ENCODE assay signal across 9 mouse cellular contexts in the genomic region with DNA sequence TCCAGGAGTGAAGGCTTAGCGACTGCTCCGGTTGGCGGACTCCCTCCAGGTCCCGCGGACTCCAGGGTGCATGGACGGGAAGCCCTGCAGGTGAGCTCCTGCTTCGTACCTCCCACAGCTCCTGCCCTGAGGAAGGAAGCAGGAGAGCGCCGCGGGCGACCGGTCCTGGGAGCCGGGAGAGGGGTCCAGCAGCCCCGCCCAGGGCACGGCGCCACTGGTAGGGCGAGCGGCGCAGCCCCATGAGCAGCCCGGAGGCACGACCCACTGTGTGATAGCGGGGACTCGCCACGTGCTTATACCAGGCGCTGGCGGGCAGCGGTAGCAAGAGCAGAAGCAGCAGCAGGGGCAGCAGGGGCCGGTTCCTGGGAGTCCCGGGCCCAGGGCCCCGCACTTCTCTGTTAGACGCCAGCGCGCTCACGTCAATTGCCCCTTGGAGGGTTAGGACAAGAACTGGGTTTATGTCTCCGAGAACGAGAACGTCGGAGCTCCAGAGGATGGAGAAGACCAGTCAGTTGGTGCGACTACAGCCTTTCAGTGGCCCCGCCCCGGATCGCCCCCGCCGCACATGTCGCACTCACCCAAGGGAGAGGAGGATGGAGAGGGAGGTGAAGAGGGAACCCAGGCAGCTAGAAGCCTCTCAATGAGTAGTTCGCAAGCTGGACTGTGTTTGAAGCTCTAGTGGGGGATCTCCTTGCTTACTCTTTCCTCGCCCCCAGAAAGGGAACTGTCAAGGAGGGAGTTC. TPM values are rescaled to one million over a fixed set of nuclear protein-coding genes. Genes with fewer than 3 reads are reported as not detected.
A peak's percentile ranks its signal among the peaks of the same experiment; 100 is the strongest.
DNase-seq lines count a peak whose midpoint lies in the region; ATAC-seq and TF ChIP-seq lines count a peak whose summit lies in the region.
"Had no signal": no experiment of that assay in that cellular context is flagged by ENCODE, and none has a peak within 500 bp of the region (broad histone marks: within the 10 kb centered on the region; RNA-seq: fewer than 3 reads in every experiment).

Gene Npw, minus strand, starts transcription at position 441 of the 742 bp plus-strand sequence.

- DNase-seq in heart, postnatal 36 days: no peak
- peak; percentile 43 for DNase-seq in embryonic facial prominence, embryonic 11.5 days (ENCODE audit: low spot score)
- no peak for DNase-seq in hindbrain, postnatal 0 days (ENCODE audit: low spot score)
- DNase-seq in lung, postnatal 10 days: peak; percentile 43
- peak; percentile 45 for DNase-seq in splenic B cell, adult 2 months (ENCODE audit: low read depth, low spot score)
- DNase-seq in left cerebral cortex, postnatal 14 days (ENCODE audit: low spot score in 2 of 2): no peak
- no peak for DNase-seq in frontal cortex, postnatal 36 days (ENCODE audit: low spot score in 2 of 2)

- no peaks in the 10 kb centered on the region for H3K9me3 ChIP-seq in heart, embryonic 11.5 days (replicated peaks; ENCODE audit: control insufficient read depth, low read length)
- no peaks in the 10 kb centered on the region for H3K9me3 ChIP-seq in embryonic facial prominence, embryonic 11.5 days (replicated peaks; ENCODE audit: control insufficient read depth, low read length)
- no peaks in the 10 kb centered on the region for H3K9me3 ChIP-seq in hindbrain, postnatal 0 days (ENCODE audit: low read length)

- intact Hi-C loops in heart, postnatal 36 days (cut with DNase I): no loop called here
- intact Hi-C loops in left cerebral cortex, postnatal 14 days (cut with DNase I): no loop called here

- H3K4me2 ChIP-seq in heart, embryonic 11.5 days: peak within 1 kb of the TSS; percentile 88
- peak within 1 kb of the TSS; percentile 91 for H3K4me2 ChIP-seq in embryonic facial prominence, embryonic 11.5 days (ENCODE audit: low read depth, low read length)
- peak within 1 kb of the TSS; percentile 54 for H3K4me2 ChIP-seq in hindbrain, postnatal 0 days (ENCODE audit: low read depth, low read length)

- peak within 1 kb of the TSS; percentile 50 for H3K4me3 ChIP-seq in heart, embryonic 11.5 days (ENCODE audit: low read depth, low read length)
- H3K4me3 ChIP-seq in embryonic facial prominence, embryonic 11.5 days (ENCODE audit: low read depth, low read length): peak within 1 kb of the TSS; percentile 38
- peak within 1 kb of the TSS; percentile 33 for H3K4me3 ChIP-seq in hindbrain, postnatal 0 days (ENCODE audit: low read length)

- H3K36me3 ChIP-seq in heart, embryonic 11.5 days (ENCODE audit: control insufficient read depth, insufficient read depth, low read length): no peaks in the 10 kb centered on the region
- H3K36me3 ChIP-seq in embryonic facial prominence, embryonic 11.5 days (replicated peaks; ENCODE audit: control insufficient read depth, insufficient read depth, low read depth, low read length): no peaks in the 10 kb centered on the region
- no peaks in the 10 kb centered on the region for H3K36me3 ChIP-seq in hindbrain, postnatal 0 days (ENCODE audit: insufficient read depth, low read length)
- H3K36me3 ChIP-seq in splenic B cell, adult 2 months (ENCODE audit: control insufficient read depth, insufficient read depth, low read length, poor library complexity, severe bottlenecking): no peaks in the 10 kb centered on the region

- TF ChIP-seq CTCF in hindbrain, postnatal 0 days (IDR thresholded peaks at IDR 0.05; ENCODE audit: low read depth): no peak

- peaks cover 43% of the 10 kb centered on the region for H3K27me3 ChIP-seq in heart, embryonic 11.5 days (ENCODE audit: control insufficient read depth, insufficient read depth, low read length)
- peaks cover 32% of the 10 kb centered on the region for H3K27me3 ChIP-seq in embryonic facial prominence, embryonic 11.5 days (ENCODE audit: control insufficient read depth, insufficient read depth, low read length)
- peaks cover 24% of the 10 kb centered on the region; the same call in 1 of the 2 replicates for H3K27me3 ChIP-seq in hindbrain, postnatal 0 days (ENCODE audit: insufficient read depth, low read length)
- H3K27me3 ChIP-seq in splenic B cell, adult 2 months (ENCODE audit: control insufficient read depth, insufficient read depth, low read length, poor library complexity, severe bottlenecking): no peaks in the 10 kb centered on the region

- no peak for ATAC-seq in heart, embryonic 11.5 days (replicated peaks; ENCODE audit: insufficient number of reproducible peaks, low FRiP score, low TSS enrichment)
- no peak for ATAC-seq in embryonic facial prominence, embryonic 11.5 days (replicated peaks; ENCODE audit: insufficient number of reproducible peaks, low FRiP score, low TSS enrichment, low read depth)
- no peak for ATAC-seq in hindbrain, postnatal 0 days

- WGBS in heart, embryonic 11.5 days (ENCODE audit: insufficient replicate concordance): 2% methylated on average over 47 of the region's 47 CpGs
- 2% methylated on average over 47 of the region's 47 CpGs for WGBS in embryonic facial prominence, embryonic 11.5 days
- 3% methylated on average over 47 of the region's 47 CpGs for WGBS in hindbrain, postnatal 0 days

- H3K4me1 ChIP-seq in heart, embryonic 11.5 days (ENCODE audit: control insufficient read depth, insufficient read depth, low read length): peaks cover 9% of the 10 kb centered on the region
- peaks cover 4% of the 10 kb centered on the region; the same call in 1 of the 2 replicates for H3K4me1 ChIP-seq in embryonic facial prominence, embryonic 11.5 days (ENCODE audit: control insufficient read depth, insufficient read depth, low read length)
- peaks cover 7% of the 10 kb centered on the region for H3K4me1 ChIP-seq in hindbrain, postnatal 0 days (ENCODE audit: insufficient read depth, low read length)

- H3K9ac ChIP-seq in heart, embryonic 11.5 days (ENCODE audit: low read depth, low read length): peak within 1 kb of the TSS; percentile 60
- H3K9ac ChIP-seq in embryonic facial prominence, embryonic 11.5 days (replicated peaks; ENCODE audit: low read length): peak within 1 kb of the TSS; percentile 54
- H3K9ac ChIP-seq in hindbrain, postnatal 0 days (replicated peaks; ENCODE audit: low read length): peak within 1 kb of the TSS; percentile 35; the same call in 1 of the 2 replicates

- no peak within 1 kb of the TSS for H3K27ac ChIP-seq in heart, embryonic 11.5 days (ENCODE audit: low read depth, low read length)
- no peak within 1 kb of the TSS for H3K27ac ChIP-seq in embryonic facial prominence, embryonic 11.5 days (replicated peaks; ENCODE audit: low read depth, low read length)
- H3K27ac ChIP-seq in hindbrain, postnatal 0 days: no peak within 1 kb of the TSS

RNA-seq across cellular contexts. Expression of gene Npw, which starts in this region (rescaled TPM):
- polyA plus RNA-seq in heart, embryonic 11.5 days (2014; fragmentation: Nextera tagmentation; extraction: Ambion mirVana): not detected in 2 replicates
- total RNA-seq in heart, postnatal 36 days (2021): not detected
- 0.48 TPM in 1 of 2 replicates, not detected in the other for polyA plus RNA-seq in embryonic facial prominence, embryonic 11.5 days (2014; fragmentation: Nextera tagmentation; extraction: Ambion mirVana)
- total RNA-seq in hindbrain, postnatal 0 days (2014; rRNA removed): 0.78 TPM in 1 of 2 replicates, not detected in the other
- polyA plus RNA-seq in hindbrain, postnatal 0 days (2015; fragmentation: Nextera tagmentation; extraction: Ambion mirVana): 0.65 and 0.81 TPM in 2 replicates
- 1 to 10 TPM in 1 of 2 experiments, under 1 TPM in 1; 0.95 to 1.4 TPM for total RNA-seq in left cerebral cortex, postnatal 14 days (2021)
- total RNA-seq: CH12.LX had no signal

Comparison
In these comparisons a context has a peak if more than half of its experiments do, and no peak if none do; other contexts are left out.
1. Peak in DNase-seq, H3K4me3 ChIP-seq, H3K9ac ChIP-seq and H3K4me2 ChIP-seq in embryonic facial prominence, embryonic 11.5 days; RNA of the gene not detected or under 1 TPM.
2. DNase-seq: peak in lung, postnatal 10 days (single experiment) and splenic B cell, adult 2 months (single experiment); none in heart, postnatal 36 days (0 of 2), hindbrain, postnatal 0 days (single experiment), left cerebral cortex, postnatal 14 days (0 of 2) and frontal cortex, postnatal 36 days (0 of 2).
3. Peak in every context shown above with its lines, with median percentiles within 50 percentile points of each other: H3K4me2 ChIP-seq, H3K4me3 ChIP-seq and H3K9ac ChIP-seq.